Mouse (Mus musculus): ENCODE results near the gene Itgb2l. TPM values are rescaled to one million over a fixed set of nuclear protein-coding genes. Genes with fewer than 3 reads are reported as not detected.

Gene Itgb2l
- 0.10 TPM in 1 of 2 replicates, not detected in the other for polyA plus RNA-seq (2014; fragmentation: Nextera tagmentation; extraction: Ambion mirVana)

GRCm38 (mm10) chr16:96443468-96443867, at the start of gene Itgb2l:
Gene Itgb2l (minus strand): TSS chr16:96443619.
- no peak within 1 kb of the TSS for H3K9ac ChIP-seq (ENCODE audit: low read depth, low read length)
- ATAC-seq (ENCODE audit: low read depth) (no peak), DNase-seq (ENCODE audit: low spot score) (no peak)
- 78% methylated on average over 2 of the region's 2 CpGs for WGBS
- no peak within 1 kb of the TSS for H3K4me2 ChIP-seq (ENCODE audit: low read depth, low read length)
- no peak within 1 kb of the TSS for H3K4me3 ChIP-seq (ENCODE audit: low read depth, low read length)
- no peak within 1 kb of the TSS for H3K27ac ChIP-seq (replicated peaks; ENCODE audit: low read depth, low read length)
- no peaks in the 10 kb centered on the region for H3K36me3 ChIP-seq (ENCODE audit: control insufficient read depth, insufficient read depth, low read length)
- peaks cover under 1% of the 10 kb centered on the region; the same call in 1 of the 2 replicates for H3K4me1 ChIP-seq (ENCODE audit: control insufficient read depth, insufficient read depth, low read length)
- no peaks in the 10 kb centered on the region for H3K27me3 ChIP-seq (replicated peaks; ENCODE audit: control insufficient read depth, insufficient read depth, low read length)
- no peaks in the 10 kb centered on the region for H3K9me3 ChIP-seq (ENCODE audit: control insufficient read depth, low read length)

- H3K9ac ChIP-seq (ENCODE audit: low read depth, low read length), result no peak overlapping the region
- ATAC-seq (ENCODE audit: low read depth), result no peak
- H3K4me2 ChIP-seq (ENCODE audit: low read depth, low read length), result no peak overlapping the region
- H3K27me3 ChIP-seq (replicated peaks; ENCODE audit: control insufficient read depth, insufficient read depth, low read length), result no peaks in the 10 kb centered on the region
- WGBS, result 79% methylated on average over 3 of the region's 3 CpGs
- no peak overlapping the region for H3K27ac ChIP-seq (replicated peaks; ENCODE audit: low read depth, low read length)
- H3K9me3 ChIP-seq (ENCODE audit: control insufficient read depth, low read length), result no peaks in the 10 kb centered on the region
- H3K36me3 ChIP-seq (ENCODE audit: control insufficient read depth, insufficient read depth, low read length), result no peaks in the 10 kb centered on the region
- no peak for DNase-seq (ENCODE audit: low spot score)
- no peak overlapping the region for H3K4me3 ChIP-seq (ENCODE audit: low read depth, low read length)
- H3K4me1 ChIP-seq (ENCODE audit: control insufficient read depth, insufficient read depth, low read length), result no peaks in the 10 kb centered on the region
Measured at GRCm38 (mm10) chr16:96491530-96491929, 48.1 kb upstream of the Itgb2l start.

GRCm38 (mm10) chr16:96488038-96488437, 44.6 kb upstream of the Itgb2l start:
- WGBS, result 72% methylated on average over 5 of the region's 5 CpGs
- no peak overlapping the region for H3K4me3 ChIP-seq (ENCODE audit: low read depth, low read length)
- H3K9ac ChIP-seq (ENCODE audit: low read depth, low read length), result no peak overlapping the region
- ATAC-seq (ENCODE audit: low read depth) (no peak), DNase-seq (ENCODE audit: low spot score) (peak; percentile 22)
- no peaks in the 10 kb centered on the region; the same call in 1 of the 2 replicates for H3K27me3 ChIP-seq (replicated peaks; ENCODE audit: control insufficient read depth, insufficient read depth, low read length)
- no peaks in the 10 kb centered on the region for H3K4me1 ChIP-seq (ENCODE audit: control insufficient read depth, insufficient read depth, low read length)
- H3K4me2 ChIP-seq (ENCODE audit: low read depth, low read length), result no peak overlapping the region
- H3K9me3 ChIP-seq (ENCODE audit: control insufficient read depth, low read length), result no peaks in the 10 kb centered on the region
- no peaks in the 10 kb centered on the region for H3K36me3 ChIP-seq (ENCODE audit: control insufficient read depth, insufficient read depth, low read length)
- no peak overlapping the region for H3K27ac ChIP-seq (replicated peaks; ENCODE audit: low read depth, low read length)

DNA sequence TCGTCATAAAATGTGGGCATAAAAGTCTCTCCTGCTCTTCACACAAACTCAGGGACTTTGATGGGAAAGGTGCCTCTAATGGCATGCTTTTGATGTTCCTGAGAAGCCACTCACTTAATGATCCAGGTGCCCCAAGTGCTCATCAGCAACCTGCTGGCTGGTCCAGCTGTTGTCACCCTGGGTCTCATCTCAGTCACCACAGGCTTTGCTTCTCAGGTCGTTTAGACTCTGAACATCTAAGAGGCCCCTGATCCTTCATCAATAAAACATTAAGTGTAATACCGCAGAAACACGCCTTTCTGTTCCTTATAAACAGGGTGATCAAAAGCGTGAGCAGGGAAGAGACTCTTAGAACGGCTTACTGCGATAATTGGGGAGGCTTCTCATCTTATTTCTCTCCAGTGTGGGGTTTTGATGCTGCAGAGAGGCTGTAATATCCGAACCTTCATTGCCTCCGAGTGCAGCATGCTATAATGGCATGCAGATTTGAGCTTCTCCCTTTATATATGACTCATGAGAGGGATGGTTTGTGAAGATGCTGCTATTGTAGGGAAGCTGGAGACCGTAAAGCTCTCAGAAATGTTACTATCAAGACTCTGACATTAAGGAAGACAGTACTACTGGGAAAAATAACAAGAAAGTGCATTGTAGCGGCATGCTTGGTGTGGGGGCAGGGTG, 43.7 kb upstream of the Itgb2l start:
- Histone ChIP-seq H3K9me3 (ENCODE audit: control insufficient read depth, low read length) (no peaks in the 10 kb centered on the region), H3K4me1 (ENCODE audit: control insufficient read depth, insufficient read depth, low read length) (no peaks in the 10 kb centered on the region), H3K9ac (ENCODE audit: low read depth, low read length) (no peak overlapping the region), H3K36me3 (ENCODE audit: control insufficient read depth, insufficient read depth, low read length) (no peaks in the 10 kb centered on the region), H3K27ac (replicated peaks; ENCODE audit: low read depth, low read length) (no peak overlapping the region), H3K4me3 (ENCODE audit: low read depth, low read length) (no peak overlapping the region), H3K27me3 (replicated peaks; ENCODE audit: control insufficient read depth, insufficient read depth, low read length) (no peaks in the 10 kb centered on the region; the same call in 1 of the 2 replicates), H3K4me2 (ENCODE audit: low read depth, low read length) (no peak overlapping the region)
- DNase-seq (ENCODE audit: low spot score) (no peak), ATAC-seq (ENCODE audit: low read depth) (no peak)
- WGBS, result 72% methylated on average over 11 of the region's 11 CpGs

- H3K27ac ChIP-seq (replicated peaks; ENCODE audit: low read depth, low read length), result no peak overlapping the region
- 90% methylated on average over 4 of the region's 4 CpGs for WGBS
- H3K36me3 ChIP-seq (ENCODE audit: control insufficient read depth, insufficient read depth, low read length), result no peaks in the 10 kb centered on the region
- no peak overlapping the region for H3K9ac ChIP-seq (ENCODE audit: low read depth, low read length)
- no peaks in the 10 kb centered on the region for H3K9me3 ChIP-seq (ENCODE audit: control insufficient read depth, low read length)
- ATAC-seq (ENCODE audit: low read depth) (no peak), DNase-seq (ENCODE audit: low spot score) (no peak)
- H3K4me2 ChIP-seq (ENCODE audit: low read depth, low read length), result no peak overlapping the region
- H3K27me3 ChIP-seq (replicated peaks; ENCODE audit: control insufficient read depth, insufficient read depth, low read length), result no peaks in the 10 kb centered on the region; the same call in 1 of the 2 replicates
- no peak overlapping the region for H3K4me3 ChIP-seq (ENCODE audit: low read depth, low read length)
- no peaks in the 10 kb centered on the region for H3K4me1 ChIP-seq (ENCODE audit: control insufficient read depth, insufficient read depth, low read length)
Measured at GRCm38 (mm10) chr16:96481791-96482190, 38.4 kb upstream of the Itgb2l start.

DNA sequence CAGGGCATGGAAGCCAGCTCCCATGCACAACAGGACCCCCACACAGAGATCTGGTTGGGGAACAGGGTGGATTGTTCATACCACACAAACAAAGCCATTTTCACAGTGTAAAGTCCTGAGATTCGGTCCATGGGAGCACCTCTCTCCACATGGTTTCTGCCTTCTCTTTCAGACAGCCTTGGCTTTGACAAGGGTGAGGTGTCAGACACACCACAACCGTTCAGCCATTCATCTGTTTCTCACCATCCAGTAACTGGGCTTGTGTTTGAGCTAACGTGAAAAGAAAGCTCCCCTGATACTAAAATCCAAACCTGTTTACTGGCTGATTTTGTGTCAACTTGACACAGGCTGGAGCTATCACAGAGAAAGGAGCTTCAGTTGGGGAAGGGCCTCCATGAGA, 30.8 kb upstream of the Itgb2l start:
- ATAC-seq (ENCODE audit: low read depth) (no peak), DNase-seq (ENCODE audit: low spot score) (no peak)
- H3K4me1 ChIP-seq (ENCODE audit: control insufficient read depth, insufficient read depth, low read length), result peaks cover 6% of the 10 kb centered on the region
- no peak overlapping the region for H3K27ac ChIP-seq (replicated peaks; ENCODE audit: low read depth, low read length)
- no peak overlapping the region for H3K9ac ChIP-seq (ENCODE audit: low read depth, low read length)
- H3K9me3 ChIP-seq (ENCODE audit: control insufficient read depth, low read length), result no peaks in the 10 kb centered on the region
- 84% methylated on average over 3 of the region's 3 CpGs for WGBS
- no peaks in the 10 kb centered on the region for H3K36me3 ChIP-seq (ENCODE audit: control insufficient read depth, insufficient read depth, low read length)
- H3K4me3 ChIP-seq (ENCODE audit: low read depth, low read length), result no peak overlapping the region
- no peaks in the 10 kb centered on the region for H3K27me3 ChIP-seq (replicated peaks; ENCODE audit: control insufficient read depth, insufficient read depth, low read length)
- H3K4me2 ChIP-seq (ENCODE audit: low read depth, low read length), result no peak overlapping the region

- 34% methylated on average over 7 of the region's 7 CpGs for WGBS
Measured at GRCm38 (mm10) chr16:96472816-96473215, 29.4 kb upstream of the Itgb2l start.

DNA sequence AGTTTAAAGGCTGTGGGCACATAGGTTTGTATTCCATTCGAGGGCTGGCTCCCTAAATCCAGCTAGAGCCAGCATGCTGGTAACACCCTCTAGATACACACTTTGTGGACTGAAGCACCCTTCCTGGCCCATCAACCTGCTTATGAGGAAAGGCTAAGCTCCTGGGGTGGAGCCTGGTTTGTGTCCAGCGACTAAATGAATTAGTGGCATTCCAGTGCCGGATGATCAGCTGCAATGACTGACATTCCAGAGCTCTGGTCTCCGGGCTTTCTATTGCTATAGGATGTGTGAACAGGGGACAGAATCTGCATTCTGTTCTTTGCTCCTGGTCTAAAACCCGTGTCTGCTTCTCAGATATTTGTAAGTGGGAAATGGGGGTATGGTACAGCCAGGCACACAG, 28.9 kb upstream of the Itgb2l start:
- no peak overlapping the region for H3K4me3 ChIP-seq (ENCODE audit: low read depth, low read length)
- H3K4me2 ChIP-seq (ENCODE audit: low read depth, low read length), result no peak overlapping the region
- WGBS, result 25% methylated on average over 5 of the region's 5 CpGs
- no peak for ATAC-seq (ENCODE audit: low read depth)
- peaks cover 6% of the 10 kb centered on the region for H3K4me1 ChIP-seq (ENCODE audit: control insufficient read depth, insufficient read depth, low read length)
- DNase-seq (ENCODE audit: low spot score), result peak; percentile 44
- no peaks in the 10 kb centered on the region for H3K36me3 ChIP-seq (ENCODE audit: control insufficient read depth, insufficient read depth, low read length)
- no peak overlapping the region for H3K27ac ChIP-seq (replicated peaks; ENCODE audit: low read depth, low read length)
- H3K27me3 ChIP-seq (replicated peaks; ENCODE audit: control insufficient read depth, insufficient read depth, low read length), result no peaks in the 10 kb centered on the region
- H3K9me3 ChIP-seq (ENCODE audit: control insufficient read depth, low read length), result no peaks in the 10 kb centered on the region
- H3K9ac ChIP-seq (ENCODE audit: low read depth, low read length), result no peak overlapping the region

More at GRCm38 (mm10) chr16:96472816-96473215, 29.4 kb upstream of the Itgb2l start:
- ATAC-seq (ENCODE audit: low read depth), result no peak; the same call in 1 of the 2 replicates
- Histone ChIP-seq H3K4me2 (ENCODE audit: low read depth, low read length) (no peak overlapping the region), H3K36me3 (ENCODE audit: control insufficient read depth, insufficient read depth, low read length) (no peaks in the 10 kb centered on the region), H3K4me3 (ENCODE audit: low read depth, low read length) (no peak overlapping the region), H3K27me3 (replicated peaks; ENCODE audit: control insufficient read depth, insufficient read depth, low read length) (no peaks in the 10 kb centered on the region), H3K4me1 (ENCODE audit: control insufficient read depth, insufficient read depth, low read length) (peaks cover 6% of the 10 kb centered on the region), H3K9me3 (ENCODE audit: control insufficient read depth, low read length) (no peaks in the 10 kb centered on the region), H3K27ac (replicated peaks; ENCODE audit: low read depth, low read length) (no peak overlapping the region), H3K9ac (ENCODE audit: low read depth, low read length) (no peak overlapping the region)
- DNase-seq (ENCODE audit: low spot score), result peak; percentile 35

GRCm38 (mm10) chr16:96469640-96470039, 26.2 kb upstream of the Itgb2l start:
- Histone ChIP-seq H3K4me1 (ENCODE audit: control insufficient read depth, insufficient read depth, low read length) (peaks cover 6% of the 10 kb centered on the region), H3K9ac (ENCODE audit: low read depth, low read length) (no peak overlapping the region), H3K4me2 (ENCODE audit: low read depth, low read length) (no peak overlapping the region), H3K9me3 (ENCODE audit: control insufficient read depth, low read length) (no peaks in the 10 kb centered on the region), H3K36me3 (ENCODE audit: control insufficient read depth, insufficient read depth, low read length) (no peaks in the 10 kb centered on the region), H3K27me3 (replicated peaks; ENCODE audit: control insufficient read depth, insufficient read depth, low read length) (no peaks in the 10 kb centered on the region), H3K4me3 (ENCODE audit: low read depth, low read length) (no peak overlapping the region), H3K27ac (replicated peaks; ENCODE audit: low read depth, low read length) (no peak overlapping the region)
- no peak for DNase-seq (ENCODE audit: low spot score)
- 49% methylated on average over 4 of the region's 4 CpGs for WGBS
- no peak for ATAC-seq (ENCODE audit: low read depth)

Measured in embryonic facial prominence, embryonic 14.5 days (tissue).